1 mouse cellular context compared by ENCODE assay signal in the genomic region with DNA sequence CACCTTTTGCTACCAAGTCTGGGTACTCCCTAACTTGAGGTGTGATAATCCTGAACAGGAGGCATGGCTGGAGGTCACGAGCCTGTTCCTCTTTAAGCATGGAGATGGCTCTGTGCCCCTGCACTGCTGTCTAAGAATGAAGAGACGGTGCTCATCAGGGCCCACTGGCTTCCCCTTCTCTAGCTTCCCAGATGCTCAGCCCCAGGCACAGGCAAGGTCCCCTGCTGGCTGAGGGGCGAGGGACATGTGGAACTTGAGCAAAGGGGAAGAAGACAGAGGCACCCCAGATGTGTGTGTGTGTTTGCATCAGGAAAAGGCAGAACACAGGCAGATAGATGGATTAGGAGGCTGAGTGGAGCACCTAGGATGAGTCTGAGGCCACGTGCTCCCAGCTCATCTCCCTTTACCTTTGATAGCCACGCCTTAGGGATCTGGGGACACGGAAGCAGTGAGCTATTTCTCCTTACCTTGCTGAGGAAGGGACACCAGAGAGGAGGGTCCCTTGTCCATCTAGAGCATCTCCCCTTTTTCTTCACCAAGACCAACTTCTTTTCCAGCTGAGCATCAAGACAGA.
TF ChIP-seq lines count a peak whose summit lies in the region.

No protein-coding gene starts in this region.

TF ChIP-seq in CH12.LX, 34 proteins besides CTCF, POLR2A, EP300 and RAD21:
- TF ChIP-seq MXI1 (IDR thresholded peaks at IDR 0.05; ENCODE audit: low read depth, low read length), result no peak
- no peak for TF ChIP-seq HCFC1 (IDR thresholded peaks at IDR 0.05; ENCODE audit: low read depth, low read length)
- peak; percentile 5; the same call in 1 of the 2 replicates for TF ChIP-seq USF2 (conservative IDR thresholded peaks at IDR 0.05; ENCODE audit: low read depth, low read length)
- TF ChIP-seq CHD2 (IDR thresholded peaks at IDR 0.05; ENCODE audit: low read length), result no peak
- TF ChIP-seq IRF4 (IDR thresholded peaks at IDR 0.05; ENCODE audit: low read depth, low read length), result peak; percentile 27; the same call in 1 of the 2 replicates
- TF ChIP-seq ETS1 (conservative IDR thresholded peaks at IDR 0.05; ENCODE audit: low read depth, low read length), result no peak
- no peak for TF ChIP-seq CHD1 (IDR thresholded peaks at IDR 0.05; ENCODE audit: low read depth, low read length)
- peak; percentile 46; the same call in 1 of the 2 replicates for TF ChIP-seq ZMIZ1 (IDR thresholded peaks at IDR 0.05; ENCODE audit: low read depth, low read length)
- TF ChIP-seq PAX5 (IDR thresholded peaks at IDR 0.05; ENCODE audit: low read length), result no peak
- TF ChIP-seq SIN3A (IDR thresholded peaks at IDR 0.05; ENCODE audit: low read length), result no peak
- TF ChIP-seq RCOR1 (conservative IDR thresholded peaks at IDR 0.05; ENCODE audit: low read depth, low read length), result no peak
- no peak for TF ChIP-seq MAZ (IDR thresholded peaks at IDR 0.05; ENCODE audit: low read depth, low read length)
- TF ChIP-seq E2F4 (IDR thresholded peaks at IDR 0.05; ENCODE audit: insufficient replicate concordance, low read depth, low read length), result no peak
- 0 out of 2 replicates have a peak, but pooled peaks have one; percentile 14 for TF ChIP-seq BHLHE40 (IDR thresholded peaks at IDR 0.05; ENCODE audit: low read depth, low read length)
- TF ChIP-seq MAX (IDR thresholded peaks at IDR 0.05; ENCODE audit: low read length), result peak; percentile 86
- no peak for TF ChIP-seq MAFK (IDR thresholded peaks at IDR 0.05; ENCODE audit: insufficient replicate concordance, low read length)
- TF ChIP-seq TBP (conservative IDR thresholded peaks at IDR 0.05; ENCODE audit: low read depth, low read length), result 0 out of 2 replicates have a peak, but pooled peaks have one; percentile 17
- no peak for TF ChIP-seq KAT2A (IDR thresholded peaks at IDR 0.05; ENCODE audit: insufficient replicate concordance, low read length)
- peak; percentile 19; the same call in 1 of the 2 replicates for TF ChIP-seq USF1 (IDR thresholded peaks at IDR 0.05; ENCODE audit: low read depth, low read length)
- TF ChIP-seq ZKSCAN1 (IDR thresholded peaks at IDR 0.05; ENCODE audit: borderline replicate concordance, low read depth, low read length), result no peak
- TF ChIP-seq TCF12 (IDR thresholded peaks at IDR 0.05; ENCODE audit: low read depth, low read length), result 0 out of 2 replicates have a peak, but pooled peaks have one; percentile 9
- TF ChIP-seq MYC (IDR thresholded peaks at IDR 0.05; ENCODE audit: low read depth, low read length), result peak; percentile 82; the same call in 1 of the 2 replicates
- TF ChIP-seq NRF1 (IDR thresholded peaks at IDR 0.05; ENCODE audit: low read depth, low read length), result no peak
- no peak for TF ChIP-seq ZNF384 (IDR thresholded peaks at IDR 0.05; ENCODE audit: low read depth, low read length)
- no peak for TF ChIP-seq UBTF (IDR thresholded peaks at IDR 0.05; ENCODE audit: low read depth, low read length)
- TF ChIP-seq POLR2AphosphoS2 (IDR thresholded peaks at IDR 0.05; ENCODE audit: low read depth, low read length), result no peak
- peak; percentile 15; the same call in 1 of the 2 replicates for TF ChIP-seq SMC3 (IDR thresholded peaks at IDR 0.05; ENCODE audit: low read depth, low read length)
- no peak for TF ChIP-seq ELF1 (IDR thresholded peaks at IDR 0.05; ENCODE audit: low read depth, low read length)
- no peak for TF ChIP-seq JUND (conservative IDR thresholded peaks at IDR 0.05; ENCODE audit: low read depth, low read length)
- no peak for TF ChIP-seq GABPA (IDR thresholded peaks at IDR 0.05; ENCODE audit: insufficient replicate concordance, low read depth, low read length)
- no peak for TF ChIP-seq MEF2A (IDR thresholded peaks at IDR 0.05; ENCODE audit: borderline replicate concordance, low read depth, low read length)
- no peak for TF ChIP-seq NELFE (IDR thresholded peaks at IDR 0.05; ENCODE audit: low read depth, low read length)
- no peak for TF ChIP-seq JUN (IDR thresholded peaks at IDR 0.05; ENCODE audit: insufficient read depth, low read depth, low read length)
- no peak for TF ChIP-seq ZC3H11A (IDR thresholded peaks at IDR 0.05; ENCODE audit: low read depth, low read length)
